Mouse (Mus musculus): ENCODE measurements around the gene Hes2. TPM values are rescaled to one million over a fixed set of nuclear protein-coding genes. Genes with fewer than 3 reads are reported as not detected.

The Hes2 gene
- polyA plus RNA-seq, 1 experiment from 2014 or later = not detected

DNA sequence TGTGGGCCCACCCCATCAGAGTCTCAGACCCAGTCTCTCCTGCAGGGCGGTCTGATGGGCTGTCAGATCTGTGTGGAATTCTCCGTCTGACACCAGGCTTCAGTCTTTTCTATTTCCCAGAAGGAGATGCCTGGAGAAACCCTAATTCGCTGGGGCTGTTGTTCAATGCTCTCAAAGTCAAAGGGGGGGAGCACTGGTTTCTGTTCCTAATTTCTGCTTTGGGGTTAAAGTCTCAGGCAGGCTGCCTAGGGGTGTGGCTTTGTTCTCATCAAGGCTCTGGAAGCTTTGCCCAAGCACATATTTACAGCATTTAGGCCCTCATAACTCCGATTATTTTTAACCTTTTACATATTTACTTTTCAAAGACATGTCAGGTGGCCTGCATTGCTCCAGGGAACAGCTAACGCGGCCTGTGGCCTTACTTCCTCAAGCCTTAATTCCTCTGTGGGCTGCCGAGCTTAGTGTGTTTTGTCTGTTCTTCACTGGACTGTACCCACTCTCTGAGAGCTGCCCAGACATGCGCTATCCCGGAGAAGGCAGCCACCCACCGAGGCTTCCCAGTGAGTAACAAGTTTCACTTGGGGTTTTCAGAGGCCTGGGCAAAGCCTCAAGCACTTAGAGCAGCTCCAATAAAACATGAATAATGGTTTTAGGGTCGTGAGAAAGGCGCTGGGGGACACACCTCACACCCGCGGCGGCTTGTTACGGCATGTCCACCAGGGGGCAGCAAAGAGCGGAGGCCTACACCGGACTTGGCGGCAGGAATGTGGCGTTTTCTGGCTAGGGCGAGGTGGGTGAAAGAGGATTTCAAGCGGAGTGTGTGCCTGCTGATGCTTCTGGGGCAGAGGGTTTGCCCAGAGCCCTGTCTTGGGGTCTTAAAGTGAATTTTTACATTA lies 6.6 kb downstream of the Hes2 start:
- peak; percentile 42 for DNase-seq (ENCODE audit: low spot score)

DNA sequence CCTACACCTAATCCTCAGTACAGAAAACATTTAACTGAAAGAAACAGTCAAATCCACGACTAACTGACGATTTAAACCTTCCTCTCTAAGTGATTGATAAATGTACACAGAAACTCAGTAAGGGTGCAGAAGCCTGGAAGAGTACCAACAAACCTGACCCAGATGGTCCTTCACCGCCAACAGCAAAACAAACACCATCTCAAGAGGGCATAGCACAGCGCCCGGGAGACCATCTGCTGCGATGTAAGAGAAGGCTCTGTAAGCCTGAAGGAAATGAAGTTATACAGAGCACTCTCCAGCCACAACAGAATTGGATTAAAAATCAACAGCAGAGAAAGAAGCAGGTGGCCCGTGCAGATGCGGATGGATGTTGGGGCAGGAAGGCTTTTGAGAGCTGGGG lies 9.4 kb downstream of the Hes2 start:
- Histone ChIP-seq H3K4me2 (ENCODE audit: low read length) (no peak overlapping the region), H3K9me3 (replicated peaks; ENCODE audit: control insufficient read depth, low read length) (no peaks in the 10 kb centered on the region), H3K27me3 (replicated peaks; ENCODE audit: control insufficient read depth, insufficient read depth, low read length) (0 out of 2 replicates have a peak, but pooled peaks cover under 1% of the 10 kb centered on the region), H3K27ac (ENCODE audit: low read depth, low read length) (peak overlapping the region; percentile 21; the same call in 1 of the 2 replicates), H3K4me3 (ENCODE audit: low read depth, low read length) (no peak overlapping the region), H3K9ac (ENCODE audit: low read length) (no peak overlapping the region), H3K4me1 (ENCODE audit: control insufficient read depth, insufficient read depth, low read length) (0 out of 2 replicates have a peak, but pooled peaks cover 2% of the 10 kb centered on the region), H3K36me3 (ENCODE audit: control insufficient read depth, insufficient read depth, low read length) (no peaks in the 10 kb centered on the region)
- ATAC-seq = peak; percentile 65
- WGBS = 41% methylated on average over 8 of the region's 8 CpGs
- DNase-seq (ENCODE audit: low spot score) = peak; percentile 62

More for the DNA sequence above, 6.6 kb downstream of the Hes2 start:
- Histone ChIP-seq H3K9ac (ENCODE audit: low read length) (no peak overlapping the region), H3K36me3 (ENCODE audit: control insufficient read depth, insufficient read depth, low read length) (no peaks in the 10 kb centered on the region), H3K9me3 (replicated peaks; ENCODE audit: control insufficient read depth, low read length) (no peaks in the 10 kb centered on the region), H3K27ac (ENCODE audit: low read depth, low read length) (no peak overlapping the region), H3K27me3 (replicated peaks; ENCODE audit: control insufficient read depth, insufficient read depth, low read length) (peaks cover 24% of the 10 kb centered on the region), H3K4me3 (ENCODE audit: low read depth, low read length) (no peak overlapping the region), H3K4me2 (ENCODE audit: low read length) (no peak overlapping the region), H3K4me1 (ENCODE audit: control insufficient read depth, insufficient read depth, low read length) (0 out of 2 replicates have a peak, but pooled peaks cover 2% of the 10 kb centered on the region)
- no peak for ATAC-seq
- 24% methylated on average over 22 of the region's 22 CpGs for WGBS

DNA sequence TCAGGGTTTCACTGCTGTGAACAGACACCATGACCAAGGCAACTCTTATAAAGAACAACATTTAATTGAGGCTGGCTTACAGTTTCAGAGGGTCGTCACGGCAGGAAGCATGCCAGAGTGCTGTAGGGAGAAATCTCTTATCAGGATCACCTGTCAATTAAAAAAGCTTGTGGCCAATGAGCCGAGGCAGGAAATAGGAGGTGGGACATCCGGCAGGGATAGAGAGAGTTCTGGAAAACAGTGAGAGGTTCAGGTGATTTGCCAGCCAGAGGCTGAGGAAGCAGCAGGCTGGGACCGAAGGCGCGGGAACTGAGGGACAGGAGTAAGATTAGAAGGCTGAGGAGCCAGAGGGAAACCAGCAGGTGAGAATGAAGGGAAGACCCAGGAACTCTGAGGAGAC lies 10.4 kb downstream of the Hes2 start:
- no peak overlapping the region for H3K4me3 ChIP-seq (ENCODE audit: low read depth, low read length)
- H3K36me3 ChIP-seq (ENCODE audit: control insufficient read depth, insufficient read depth, low read length) = no peaks in the 10 kb centered on the region
- H3K27me3 ChIP-seq (replicated peaks; ENCODE audit: control insufficient read depth, insufficient read depth, low read length) = no peaks in the 10 kb centered on the region
- no peaks in the 10 kb centered on the region for H3K9me3 ChIP-seq (replicated peaks; ENCODE audit: control insufficient read depth, low read length)
- H3K4me1 ChIP-seq (ENCODE audit: control insufficient read depth, insufficient read depth, low read length) = 0 out of 2 replicates have a peak, but pooled peaks cover 2% of the 10 kb centered on the region
- DNase-seq (ENCODE audit: low spot score) = no peak
- H3K9ac ChIP-seq (ENCODE audit: low read length) = no peak overlapping the region
- WGBS = 80% methylated on average over 7 of the region's 7 CpGs
- no peak overlapping the region for H3K4me2 ChIP-seq (ENCODE audit: low read length)
- no peak for ATAC-seq
- no peak overlapping the region for H3K27ac ChIP-seq (ENCODE audit: low read depth, low read length)

DNA sequence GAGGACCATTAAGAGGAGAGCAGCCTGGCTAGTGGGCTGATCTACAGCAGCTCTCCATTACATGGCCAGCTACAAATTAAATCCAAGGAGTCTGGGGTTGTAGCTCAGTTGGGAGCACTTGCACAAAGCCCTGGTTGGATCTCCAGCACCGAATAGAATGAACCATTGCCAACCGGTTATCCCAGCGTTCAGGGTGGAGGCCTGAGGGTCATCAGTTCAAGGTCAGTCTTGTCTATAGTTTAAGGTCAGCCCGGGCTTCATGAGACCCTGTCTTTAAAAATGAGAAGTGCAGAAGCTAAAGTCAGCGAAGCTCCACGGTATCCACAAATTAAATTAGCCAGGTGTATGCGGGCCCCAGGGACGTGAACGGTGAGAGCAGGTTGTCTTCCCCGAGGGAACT lies 11.6 kb downstream of the Hes2 start:
- DNase-seq (ENCODE audit: low spot score) = no peak
- Histone ChIP-seq H3K27me3 (replicated peaks; ENCODE audit: control insufficient read depth, insufficient read depth, low read length) (no peaks in the 10 kb centered on the region), H3K36me3 (ENCODE audit: control insufficient read depth, insufficient read depth, low read length) (no peaks in the 10 kb centered on the region), H3K4me3 (ENCODE audit: low read depth, low read length) (no peak overlapping the region), H3K27ac (ENCODE audit: low read depth, low read length) (no peak overlapping the region), H3K9ac (ENCODE audit: low read length) (no peak overlapping the region), H3K4me2 (ENCODE audit: low read length) (no peak overlapping the region), H3K4me1 (ENCODE audit: control insufficient read depth, insufficient read depth, low read length) (0 out of 2 replicates have a peak, but pooled peaks cover 2% of the 10 kb centered on the region), H3K9me3 (replicated peaks; ENCODE audit: control insufficient read depth, low read length) (no peaks in the 10 kb centered on the region)
- 83% methylated on average over 10 of the region's 10 CpGs for WGBS
- ATAC-seq = no peak

DNA sequence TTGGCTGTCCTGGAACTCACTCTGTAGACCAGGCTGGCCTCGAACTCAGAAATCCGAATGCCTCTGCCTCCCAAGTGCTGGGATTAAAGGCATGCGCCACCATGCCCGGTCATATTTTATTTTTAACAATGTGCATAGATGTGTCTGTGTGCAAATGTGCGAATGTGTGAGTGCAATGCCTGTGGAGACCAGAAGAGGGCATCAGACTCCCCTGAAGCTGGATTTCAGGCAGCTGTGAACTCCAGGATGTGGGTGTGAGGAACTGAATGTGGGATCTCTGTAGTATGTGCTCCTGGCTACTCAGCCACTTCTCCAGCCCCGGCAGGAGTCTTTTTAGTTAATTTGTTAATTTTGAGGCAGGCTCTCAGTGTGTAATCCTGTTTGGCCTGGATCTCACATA lies 12.9 kb downstream of the Hes2 start:
- H3K27ac ChIP-seq (ENCODE audit: low read depth, low read length) = no peak overlapping the region
- DNase-seq (ENCODE audit: low spot score) (no peak), ATAC-seq (no peak)
- no peaks in the 10 kb centered on the region for H3K9me3 ChIP-seq (replicated peaks; ENCODE audit: control insufficient read depth, low read length)
- WGBS = 86% methylated on average over 6 of the region's 6 CpGs
- H3K4me3 ChIP-seq (ENCODE audit: low read depth, low read length) = no peak overlapping the region
- 0 out of 2 replicates have a peak, but pooled peaks cover 2% of the 10 kb centered on the region for H3K4me1 ChIP-seq (ENCODE audit: control insufficient read depth, insufficient read depth, low read length)
- no peak overlapping the region for H3K9ac ChIP-seq (ENCODE audit: low read length)
- no peaks in the 10 kb centered on the region for H3K36me3 ChIP-seq (ENCODE audit: control insufficient read depth, insufficient read depth, low read length)
- H3K27me3 ChIP-seq (replicated peaks; ENCODE audit: control insufficient read depth, insufficient read depth, low read length) = no peaks in the 10 kb centered on the region; the same call in 1 of the 2 replicates
- H3K4me2 ChIP-seq (ENCODE audit: low read length) = no peak overlapping the region

DNA sequence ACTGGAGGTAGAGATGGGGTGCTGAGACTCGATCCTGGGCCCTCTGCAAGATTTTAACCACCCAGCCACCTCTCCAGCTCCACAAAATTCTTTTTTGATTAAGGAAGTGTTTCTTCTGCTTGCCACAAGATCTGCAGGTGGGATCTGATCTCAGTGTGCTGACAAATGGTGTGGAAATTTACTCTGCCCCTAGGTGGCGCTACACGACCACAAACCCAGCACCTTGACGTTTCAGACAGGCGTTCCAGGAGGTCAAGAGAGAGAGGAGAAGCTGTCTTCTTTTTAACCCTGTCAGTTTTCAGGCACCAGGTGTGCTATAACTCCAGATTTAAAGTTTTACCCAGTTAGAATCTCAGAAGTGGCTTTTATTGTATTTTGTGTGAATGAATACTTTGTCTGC lies 14.4 kb downstream of the Hes2 start:
- Histone ChIP-seq H3K4me2 (ENCODE audit: low read length) (no peak overlapping the region), H3K4me3 (ENCODE audit: low read depth, low read length) (no peak overlapping the region), H3K9me3 (replicated peaks; ENCODE audit: control insufficient read depth, low read length) (no peaks in the 10 kb centered on the region), H3K9ac (ENCODE audit: low read length) (no peak overlapping the region), H3K27ac (ENCODE audit: low read depth, low read length) (no peak overlapping the region), H3K27me3 (replicated peaks; ENCODE audit: control insufficient read depth, insufficient read depth, low read length) (peaks cover 2% of the 10 kb centered on the region; the same call in 1 of the 2 replicates), H3K36me3 (ENCODE audit: control insufficient read depth, insufficient read depth, low read length) (no peaks in the 10 kb centered on the region), H3K4me1 (ENCODE audit: control insufficient read depth, insufficient read depth, low read length) (0 out of 2 replicates have a peak, but pooled peaks cover 4% of the 10 kb centered on the region)
- DNase-seq (ENCODE audit: low spot score) (peak; percentile 80), ATAC-seq (no peak)
- WGBS = 3% methylated on average over 5 of the region's 5 CpGs

DNA sequence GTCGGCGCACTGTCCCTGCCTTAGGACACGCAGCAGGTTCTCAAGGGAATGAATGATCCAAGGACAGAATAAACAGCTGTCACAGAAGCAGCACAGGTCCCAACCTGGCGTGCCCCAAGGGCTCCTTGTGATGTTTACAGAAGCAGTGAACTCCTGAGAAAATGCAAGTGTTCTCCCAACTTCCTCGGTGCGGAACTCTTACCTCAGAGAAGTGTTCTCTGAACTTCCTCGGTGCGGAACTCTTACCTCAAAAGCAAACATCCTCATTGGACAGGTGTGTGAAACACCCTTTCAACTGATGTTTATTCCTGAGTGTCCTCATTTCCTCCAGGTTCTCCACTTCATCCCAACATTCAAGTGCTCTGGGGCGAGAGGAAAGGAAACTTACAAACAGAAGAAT lies 15.3 kb downstream of the Hes2 start:
- no peak for ATAC-seq
- Histone ChIP-seq H3K27me3 (replicated peaks; ENCODE audit: control insufficient read depth, insufficient read depth, low read length) (peaks cover 5% of the 10 kb centered on the region; the same call in 1 of the 2 replicates), H3K4me2 (ENCODE audit: low read length) (no peak overlapping the region), H3K36me3 (ENCODE audit: control insufficient read depth, insufficient read depth, low read length) (no peaks in the 10 kb centered on the region), H3K4me3 (ENCODE audit: low read depth, low read length) (no peak overlapping the region), H3K9me3 (replicated peaks; ENCODE audit: control insufficient read depth, low read length) (no peaks in the 10 kb centered on the region), H3K4me1 (ENCODE audit: control insufficient read depth, insufficient read depth, low read length) (peaks cover 2% of the 10 kb centered on the region; the same call in 1 of the 2 replicates), H3K27ac (ENCODE audit: low read depth, low read length) (no peak overlapping the region), H3K9ac (ENCODE audit: low read length) (no peak overlapping the region)
- no peak for DNase-seq (ENCODE audit: low spot score)
- WGBS = 84% methylated on average over 9 of the region's 9 CpGs

DNA sequence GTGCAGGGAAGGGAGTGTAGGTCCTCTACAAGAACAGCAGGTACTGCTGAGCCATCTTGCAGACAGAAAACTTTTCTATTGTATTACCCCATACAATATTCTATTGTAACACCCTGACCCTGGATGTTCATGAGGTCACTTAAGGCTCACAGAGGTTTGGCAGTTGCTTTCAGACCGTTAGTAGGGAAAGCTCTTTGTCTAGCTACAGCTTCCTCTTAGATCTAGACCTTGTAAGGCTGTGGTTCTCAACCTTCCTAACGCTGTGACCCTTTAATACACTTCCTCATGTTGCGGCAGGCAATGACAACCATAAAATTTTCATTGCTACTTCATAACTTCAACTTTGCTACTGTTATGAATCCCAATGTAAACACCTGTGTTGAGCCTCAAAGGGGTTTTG lies 18.0 kb downstream of the Hes2 start:
- ATAC-seq = no peak
- Histone ChIP-seq H3K36me3 (ENCODE audit: control insufficient read depth, insufficient read depth, low read length) (0 out of 2 replicates have a peak, but pooled peaks cover 3% of the 10 kb centered on the region), H3K4me2 (ENCODE audit: low read length) (no peak overlapping the region), H3K4me1 (ENCODE audit: control insufficient read depth, insufficient read depth, low read length) (peaks cover 6% of the 10 kb centered on the region), H3K27ac (ENCODE audit: low read depth, low read length) (no peak overlapping the region), H3K4me3 (ENCODE audit: low read depth, low read length) (no peak overlapping the region), H3K9ac (ENCODE audit: low read length) (no peak overlapping the region), H3K9me3 (replicated peaks; ENCODE audit: control insufficient read depth, low read length) (no peaks in the 10 kb centered on the region), H3K27me3 (replicated peaks; ENCODE audit: control insufficient read depth, insufficient read depth, low read length) (peaks cover 5% of the 10 kb centered on the region; the same call in 1 of the 2 replicates)
- 71% methylated on average over 3 of the region's 3 CpGs for WGBS
- no peak for DNase-seq (ENCODE audit: low spot score)

DNA sequence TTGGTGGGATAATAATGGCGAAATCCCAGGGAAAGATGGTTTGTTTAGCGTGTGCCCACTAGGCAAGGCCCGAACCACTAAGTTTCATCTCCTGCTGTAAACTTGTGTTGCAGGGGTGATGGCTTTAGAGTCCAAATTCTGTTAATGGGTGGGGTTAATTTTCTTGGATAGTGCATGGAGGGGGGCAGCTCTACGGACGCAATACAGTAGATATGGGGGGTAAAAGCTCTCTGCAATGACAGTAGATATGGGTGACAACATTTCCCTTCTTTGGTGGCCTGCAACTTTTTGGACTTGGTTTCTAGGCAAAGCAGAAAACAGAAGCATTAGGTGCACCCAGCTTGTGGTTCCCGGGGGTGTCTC lies 18.5 kb downstream of the Hes2 start:
- Histone ChIP-seq H3K27me3 (replicated peaks; ENCODE audit: control insufficient read depth, insufficient read depth, low read length) (peaks cover 5% of the 10 kb centered on the region; the same call in 1 of the 2 replicates), H3K9me3 (replicated peaks; ENCODE audit: control insufficient read depth, low read length) (no peaks in the 10 kb centered on the region), H3K4me2 (ENCODE audit: low read length) (peak overlapping the region; percentile 81), H3K27ac (ENCODE audit: low read depth, low read length) (0 out of 2 replicates have a peak overlapping the region, but pooled peaks have one; percentile 75), H3K4me3 (ENCODE audit: low read depth, low read length) (peak overlapping the region; percentile 70), H3K4me1 (ENCODE audit: control insufficient read depth, insufficient read depth, low read length) (peaks cover 6% of the 10 kb centered on the region), H3K9ac (ENCODE audit: low read length) (peak overlapping the region; percentile 86), H3K36me3 (ENCODE audit: control insufficient read depth, insufficient read depth, low read length) (0 out of 2 replicates have a peak, but pooled peaks cover 3% of the 10 kb centered on the region)
- WGBS = 64% methylated on average over 6 of the region's 6 CpGs
- ATAC-seq (no peak), DNase-seq (ENCODE audit: low spot score) (no peak)

Data from forebrain, embryonic 14.5 days (tissue).